Mouse (Mus musculus): ENCODE results near the gene Map10.

DNA sequence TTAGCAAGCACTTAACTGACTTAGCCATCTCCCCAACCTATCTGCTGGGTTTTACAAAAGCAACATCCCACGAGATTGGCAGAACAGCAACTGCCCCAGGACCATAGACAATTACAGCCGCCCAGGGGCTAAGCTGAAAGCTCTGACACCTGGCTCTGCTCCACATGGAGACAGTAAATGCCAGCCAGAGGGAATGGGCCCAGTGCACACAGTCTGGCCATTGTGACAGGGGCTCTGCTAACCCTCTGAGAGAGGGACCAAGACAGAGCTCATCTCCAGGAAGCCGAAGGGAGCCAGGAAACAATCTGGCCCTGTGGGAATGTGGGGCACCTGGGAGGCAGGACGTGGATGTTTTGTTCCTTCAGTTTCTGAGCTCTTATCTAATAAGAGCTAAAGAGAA is 46.6 kb downstream of the Map10 start:
- TF ChIP-seq POLR2A (IDR thresholded peaks at IDR 0.05; ENCODE audit: low read depth, low read length), result no peak
- no peak for TF ChIP-seq CTCF (IDR thresholded peaks at IDR 0.05; ENCODE audit: borderline replicate concordance, insufficient read depth, low read length)

Measured in embryonic fibroblast, embryonic 13.5 days (primary cell).